Mouse (Mus musculus): ENCODE measurements around the gene En2. TPM values are rescaled to one million over a fixed set of nuclear protein-coding genes. Genes with fewer than 3 reads are reported as not detected.

Gene En2
- polyA plus RNA-seq, 1 experiment: 0.36 TPM

DNA sequence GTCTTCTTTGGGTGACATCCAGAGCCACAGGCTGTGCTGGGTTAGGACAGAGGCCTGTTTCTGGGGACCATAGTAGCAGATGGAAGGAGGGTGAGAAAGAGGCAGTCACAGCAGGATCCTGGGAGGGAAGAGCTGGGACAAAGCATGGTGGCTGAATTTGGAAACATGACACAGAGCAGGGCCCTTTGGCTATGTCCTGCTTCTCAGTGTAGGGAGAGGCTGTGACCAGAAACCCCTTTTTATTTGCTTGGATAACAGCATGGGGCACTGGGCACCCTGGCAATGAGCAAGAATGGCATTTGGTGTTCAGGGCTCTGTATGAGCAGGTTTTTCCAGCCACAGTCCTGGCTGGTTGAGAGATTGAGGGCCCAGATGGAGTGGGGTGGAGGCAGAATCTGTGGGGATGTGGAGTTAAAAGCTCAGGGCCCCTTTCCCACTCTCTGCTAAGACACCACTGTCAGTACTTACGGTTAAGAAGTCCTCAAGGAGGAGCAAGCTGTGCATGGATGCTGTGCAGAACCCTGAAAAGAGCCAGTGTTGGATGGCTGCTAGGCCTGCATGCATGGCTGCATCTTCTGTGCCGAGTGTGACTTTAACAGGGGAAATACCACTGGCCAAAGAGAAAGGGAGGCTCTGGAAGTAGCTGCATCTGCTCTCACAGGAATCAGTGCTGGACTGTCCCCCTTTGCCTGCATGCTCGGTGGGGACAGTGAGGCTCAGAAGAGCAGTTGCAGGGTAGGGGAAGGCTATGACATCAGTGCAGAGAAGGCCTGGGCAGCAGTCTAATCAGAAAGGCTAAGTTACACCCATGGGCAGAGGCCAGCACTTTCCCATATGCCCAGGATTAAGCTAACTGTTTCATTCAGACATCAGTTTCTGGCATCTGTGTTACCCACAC lies 26.0 kb downstream of the En2 start:
- TF ChIP-seq CTCF (IDR thresholded peaks at IDR 0.05; ENCODE audit: control insufficient read depth, insufficient read depth, insufficient replicate concordance, low read depth, low read length) (no peak), POLR2A (IDR thresholded peaks at IDR 0.05; ENCODE audit: control insufficient read depth, low read depth, low read length) (no peak)
- no peak overlapping the region for H3K27ac ChIP-seq (ENCODE audit: control insufficient read depth, insufficient read depth, low read depth, low read length)
- no peak overlapping the region for H3K4me3 ChIP-seq (ENCODE audit: control insufficient read depth, low read depth, low read length)
- no peaks in the 10 kb centered on the region for H3K27me3 ChIP-seq (ENCODE audit: control insufficient read depth, insufficient read depth, low read length)
- no peaks in the 10 kb centered on the region for H3K4me1 ChIP-seq (ENCODE audit: control insufficient read depth, insufficient read depth, low read length)
- H3K36me3 ChIP-seq (ENCODE audit: control insufficient read depth, insufficient read depth, low read length): no peaks in the 10 kb centered on the region

DNA sequence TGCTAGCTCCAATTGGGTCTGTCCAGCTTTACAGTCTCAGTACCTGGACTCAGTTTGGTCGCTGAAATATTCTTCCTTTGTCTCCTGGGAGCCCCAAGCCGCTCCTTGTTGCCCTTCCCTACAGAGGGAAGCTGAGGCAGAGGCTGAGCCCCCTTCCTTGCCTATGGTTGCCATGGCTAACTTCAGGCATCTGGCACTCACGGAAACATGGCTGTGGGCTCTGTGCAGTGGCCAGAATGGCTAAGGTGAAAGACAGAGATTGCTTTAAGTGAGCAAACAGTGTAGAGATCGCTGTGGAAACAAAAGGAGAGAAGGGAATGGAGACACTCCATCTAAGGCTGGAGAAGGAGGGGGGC lies 26.6 kb downstream of the En2 start:
- TF ChIP-seq POLR2A (IDR thresholded peaks at IDR 0.05; ENCODE audit: control insufficient read depth, low read depth, low read length) (no peak), CTCF (IDR thresholded peaks at IDR 0.05; ENCODE audit: control insufficient read depth, insufficient read depth, insufficient replicate concordance, low read depth, low read length) (no peak)

DNA sequence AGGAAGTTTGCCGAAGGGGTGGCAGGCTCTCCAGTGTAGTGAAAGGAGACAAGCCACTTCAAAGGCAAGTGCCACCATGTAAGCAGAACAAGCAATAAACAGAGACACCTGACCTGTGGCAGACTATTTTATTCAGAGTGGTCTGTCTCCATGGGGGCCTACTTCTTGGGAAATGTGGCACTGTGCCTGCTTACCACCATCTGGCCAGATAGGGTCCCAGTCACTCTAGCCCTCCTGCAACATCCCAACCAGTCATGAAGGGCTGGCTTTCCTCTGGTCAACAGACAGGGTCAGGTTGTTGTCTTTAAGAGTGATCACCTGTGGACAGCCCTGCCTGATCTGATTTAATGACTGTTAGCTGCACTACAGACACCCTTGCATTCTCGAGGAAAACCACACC lies 30.0 kb downstream of the En2 start:
- Histone ChIP-seq H3K36me3 (ENCODE audit: control insufficient read depth, insufficient read depth, low read length) (no peaks in the 10 kb centered on the region), H3K4me3 (ENCODE audit: control insufficient read depth, low read depth, low read length) (no peak overlapping the region), H3K4me1 (ENCODE audit: control insufficient read depth, insufficient read depth, low read length) (no peaks in the 10 kb centered on the region), H3K27ac (ENCODE audit: control insufficient read depth, insufficient read depth, low read depth, low read length) (no peak overlapping the region), H3K27me3 (ENCODE audit: control insufficient read depth, insufficient read depth, low read length) (no peaks in the 10 kb centered on the region)
- TF ChIP-seq POLR2A (IDR thresholded peaks at IDR 0.05; ENCODE audit: control insufficient read depth, low read depth, low read length): no peak
- TF ChIP-seq CTCF (IDR thresholded peaks at IDR 0.05; ENCODE audit: control insufficient read depth, insufficient read depth, insufficient replicate concordance, low read depth, low read length): no peak

More for the DNA sequence above, 26.6 kb downstream of the En2 start:
- no peaks in the 10 kb centered on the region for H3K27me3 ChIP-seq (ENCODE audit: control insufficient read depth, insufficient read depth, low read length)
- H3K36me3 ChIP-seq (ENCODE audit: control insufficient read depth, insufficient read depth, low read length): no peaks in the 10 kb centered on the region
- no peak overlapping the region for H3K27ac ChIP-seq (ENCODE audit: control insufficient read depth, insufficient read depth, low read depth, low read length)
- H3K4me1 ChIP-seq (ENCODE audit: control insufficient read depth, insufficient read depth, low read length): no peaks in the 10 kb centered on the region
- no peak overlapping the region for H3K4me3 ChIP-seq (ENCODE audit: control insufficient read depth, low read depth, low read length)

DNA sequence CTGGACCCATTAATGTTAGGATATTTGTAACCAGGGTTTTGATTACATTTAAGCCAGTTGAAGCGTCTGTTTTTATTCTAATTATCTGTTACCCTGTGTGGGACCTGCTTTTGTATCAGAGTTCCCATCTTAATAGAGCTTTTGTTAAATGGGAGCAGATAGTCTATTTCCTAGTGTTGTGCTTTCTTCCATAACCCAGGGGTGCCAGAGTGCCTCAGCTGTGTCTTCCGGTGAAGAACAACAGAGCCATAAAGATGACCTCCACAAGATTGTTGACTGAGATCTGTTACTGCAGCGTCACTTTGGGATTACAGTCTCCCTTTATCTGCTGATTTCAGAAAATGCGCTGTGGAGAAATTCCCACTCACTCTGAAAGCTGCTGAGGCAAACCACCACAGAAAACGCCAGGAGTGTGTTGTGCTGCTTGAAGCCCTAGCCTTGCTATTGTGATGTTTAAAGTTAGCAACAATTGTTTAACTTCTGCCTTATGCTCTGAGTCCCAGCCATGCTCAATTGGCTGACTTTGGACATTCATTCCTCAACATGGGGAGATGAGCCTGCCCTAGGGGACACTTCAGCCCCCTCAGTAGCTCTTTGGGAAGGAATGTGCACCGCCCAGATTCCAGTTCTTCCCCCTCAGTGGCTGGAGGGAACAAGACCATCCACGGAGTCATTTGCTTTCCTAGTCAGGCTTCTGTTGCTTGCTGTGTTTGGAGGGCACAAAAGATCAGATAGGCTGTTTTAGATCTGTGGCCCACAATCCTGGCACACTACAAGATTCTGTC lies 33.8 kb downstream of the En2 start:
- TF ChIP-seq POLR2A (IDR thresholded peaks at IDR 0.05; ENCODE audit: control insufficient read depth, low read depth, low read length) (no peak), CTCF (IDR thresholded peaks at IDR 0.05; ENCODE audit: control insufficient read depth, insufficient read depth, insufficient replicate concordance, low read depth, low read length) (no peak)
- Histone ChIP-seq H3K4me3 (ENCODE audit: control insufficient read depth, low read depth, low read length) (no peak overlapping the region), H3K4me1 (ENCODE audit: control insufficient read depth, insufficient read depth, low read length) (no peaks in the 10 kb centered on the region), H3K36me3 (ENCODE audit: control insufficient read depth, insufficient read depth, low read length) (no peaks in the 10 kb centered on the region), H3K27me3 (ENCODE audit: control insufficient read depth, insufficient read depth, low read length) (no peaks in the 10 kb centered on the region), H3K27ac (ENCODE audit: control insufficient read depth, insufficient read depth, low read depth, low read length) (no peak overlapping the region)

DNA sequence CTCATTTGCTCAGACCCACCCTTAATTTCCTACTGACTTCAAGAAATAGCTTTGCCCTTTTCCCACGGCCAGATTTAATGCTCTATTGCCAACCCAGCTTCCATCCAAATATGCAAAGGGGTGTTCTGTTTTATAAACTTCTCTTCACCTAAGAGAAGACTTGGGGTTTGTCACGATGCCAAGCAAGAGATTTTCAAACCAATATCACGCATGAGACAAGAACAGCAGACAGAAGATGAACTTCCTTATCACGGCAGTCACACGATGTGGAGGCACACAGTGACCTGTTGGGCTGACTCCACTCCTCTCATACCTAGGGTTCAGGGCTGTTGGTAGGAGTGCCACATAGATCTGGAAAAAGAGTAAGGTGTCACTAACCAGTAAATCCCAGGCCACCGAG lies 37.6 kb downstream of the En2 start:
- no peaks in the 10 kb centered on the region for H3K36me3 ChIP-seq (ENCODE audit: control insufficient read depth, insufficient read depth, low read length)
- no peaks in the 10 kb centered on the region for H3K4me1 ChIP-seq (ENCODE audit: control insufficient read depth, insufficient read depth, low read length)
- H3K27ac ChIP-seq (ENCODE audit: control insufficient read depth, insufficient read depth, low read depth, low read length): no peak overlapping the region
- H3K27me3 ChIP-seq (ENCODE audit: control insufficient read depth, insufficient read depth, low read length): no peaks in the 10 kb centered on the region
- H3K4me3 ChIP-seq (ENCODE audit: control insufficient read depth, low read depth, low read length): no peak overlapping the region
- TF ChIP-seq CTCF (IDR thresholded peaks at IDR 0.05; ENCODE audit: control insufficient read depth, insufficient read depth, insufficient replicate concordance, low read depth, low read length) (no peak), POLR2A (IDR thresholded peaks at IDR 0.05; ENCODE audit: control insufficient read depth, low read depth, low read length) (no peak)

DNA sequence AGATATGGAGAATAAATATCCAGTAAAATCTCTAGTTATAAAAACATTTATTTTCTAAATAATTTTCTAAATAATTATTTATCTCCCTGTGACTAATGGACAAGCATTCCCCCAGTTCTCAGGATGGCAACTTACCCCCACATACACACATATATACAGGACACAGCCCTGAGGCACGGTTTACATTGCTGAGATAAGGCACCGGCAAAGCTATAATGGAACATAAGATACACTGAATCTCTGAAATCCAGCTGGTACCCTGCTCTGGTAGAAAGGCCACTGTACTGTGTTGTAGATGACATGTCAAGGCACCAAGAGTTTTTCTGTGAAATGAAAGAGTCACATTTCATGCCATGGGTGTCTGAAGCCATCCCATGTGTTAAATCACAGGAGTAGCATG lies 39.2 kb downstream of the En2 start:
- TF ChIP-seq POLR2A (IDR thresholded peaks at IDR 0.05; ENCODE audit: control insufficient read depth, low read depth, low read length) (no peak), CTCF (IDR thresholded peaks at IDR 0.05; ENCODE audit: control insufficient read depth, insufficient read depth, insufficient replicate concordance, low read depth, low read length) (no peak)
- Histone ChIP-seq H3K4me1 (ENCODE audit: control insufficient read depth, insufficient read depth, low read length) (peaks cover 2% of the 10 kb centered on the region; the same call in 1 of the 2 replicates), H3K4me3 (ENCODE audit: control insufficient read depth, low read depth, low read length) (no peak overlapping the region), H3K36me3 (ENCODE audit: control insufficient read depth, insufficient read depth, low read length) (no peaks in the 10 kb centered on the region), H3K27me3 (ENCODE audit: control insufficient read depth, insufficient read depth, low read length) (no peaks in the 10 kb centered on the region), H3K27ac (ENCODE audit: control insufficient read depth, insufficient read depth, low read depth, low read length) (no peak overlapping the region)

DNA sequence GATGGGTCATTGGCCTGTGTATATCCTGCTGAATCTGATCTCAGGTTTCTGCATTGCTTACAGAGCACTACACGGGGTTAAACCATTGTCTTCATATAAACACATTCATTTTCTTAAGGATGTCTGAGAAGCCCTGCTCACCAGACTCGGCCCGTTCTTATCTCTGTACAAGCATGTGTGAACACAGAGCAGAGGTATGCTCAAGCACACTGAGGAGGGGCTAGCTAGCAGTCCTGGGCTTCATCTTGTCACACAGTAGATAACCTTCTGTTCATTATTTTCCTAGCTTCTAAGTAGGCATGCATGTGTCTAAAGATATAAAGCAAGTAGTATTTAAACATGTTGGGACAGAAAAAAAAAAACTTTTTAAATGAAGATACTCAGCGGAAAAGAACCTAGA lies 41.0 kb downstream of the En2 start:
- no peak for TF ChIP-seq CTCF (IDR thresholded peaks at IDR 0.05; ENCODE audit: control insufficient read depth, insufficient read depth, insufficient replicate concordance, low read depth, low read length)
- TF ChIP-seq POLR2A (IDR thresholded peaks at IDR 0.05; ENCODE audit: control insufficient read depth, low read depth, low read length): no peak
- H3K27ac ChIP-seq (ENCODE audit: control insufficient read depth, insufficient read depth, low read depth, low read length): no peak overlapping the region
- no peaks in the 10 kb centered on the region; the same call in 1 of the 2 replicates for H3K27me3 ChIP-seq (ENCODE audit: control insufficient read depth, insufficient read depth, low read length)
- H3K4me3 ChIP-seq (ENCODE audit: control insufficient read depth, low read depth, low read length): no peak overlapping the region
- H3K4me1 ChIP-seq (ENCODE audit: control insufficient read depth, insufficient read depth, low read length): peaks cover 8% of the 10 kb centered on the region
- no peaks in the 10 kb centered on the region for H3K36me3 ChIP-seq (ENCODE audit: control insufficient read depth, insufficient read depth, low read length)

Data from testis, adult 2 months (tissue).